Mouse (Mus musculus) bone marrow macrophage, adult 2 months (primary cell): Measurements from ENCODE around the gene Pomgnt2. TPM values are rescaled to one million over a fixed set of nuclear protein-coding genes. Genes with fewer than 3 reads are reported as not detected.

Source experiments
- H3K27ac ChIP-seq: 2 replicates; pipeline ENCODE4 v1.5.1; 2012; ENCODE audit warnings: low read depth, low read length; ENCODE audit not compliant: insufficient read depth
- H3K4me1 ChIP-seq: 2 replicates; pipeline ENCODE4 v1.6.1; 2012; ENCODE audit warnings: low read length; ENCODE audit not compliant: control insufficient read depth, insufficient read depth
- H3K4me3 ChIP-seq: 2 replicates; pipeline ENCODE4 v1.5.1; 2012; ENCODE audit warnings: mild to moderate bottlenecking, low read length, moderate library complexity; ENCODE audit not compliant: insufficient read depth
- CTCF ChIP-seq: IDR thresholded peaks from 2 replicates; pipeline ENCODE4 v1.5.1; 2012; ENCODE audit warnings: low read depth, mild to moderate bottlenecking, low read length, moderate library complexity
- POLR2A ChIP-seq: IDR thresholded peaks from 2 replicates; pipeline ENCODE4 v1.6.1; 2012; ENCODE audit warnings: mild to moderate bottlenecking, low read depth, low read length, borderline replicate concordance
- polyA plus RNA-seq: library from polyadenylated mRNA; stranded (reverse); fragments of >200 nt; gene quantifications from 2 replicates; pipeline ENCODE4 v1.2.4, GENCODE M21; 2012; ENCODE audit not compliant: missing spikeins, insufficient read depth, insufficient read length

Pomgnt2 gene
- polyA plus RNA-seq, 1 experiment = 1.8 TPM

DNA sequence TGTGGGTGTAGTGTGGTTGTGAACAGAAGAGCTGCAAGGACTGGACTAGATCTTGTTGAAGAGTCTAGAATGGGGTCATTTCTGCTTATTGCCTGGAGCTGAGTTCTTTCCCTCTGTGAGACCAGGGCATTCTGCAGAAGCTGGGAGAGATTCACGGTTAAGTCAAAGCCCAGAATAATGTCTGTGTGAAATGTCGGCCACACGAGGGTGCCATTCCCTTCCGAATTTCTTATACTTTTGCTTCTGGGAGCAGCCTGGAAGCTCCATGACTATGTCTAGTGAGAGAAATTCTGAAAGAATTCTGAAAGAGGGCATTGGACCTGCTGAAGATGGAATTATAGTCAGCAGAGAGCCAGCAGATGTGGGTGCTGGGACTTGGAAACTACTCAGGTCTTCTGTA lies 49.1 kb downstream of the Pomgnt2 start:
- no peak overlapping the region for H3K4me3 ChIP-seq
- H3K27ac ChIP-seq = no peak overlapping the region
- TF ChIP-seq POLR2A (no peak), CTCF (no peak)
- no peaks in the 10 kb centered on the region for H3K4me1 ChIP-seq

DNA sequence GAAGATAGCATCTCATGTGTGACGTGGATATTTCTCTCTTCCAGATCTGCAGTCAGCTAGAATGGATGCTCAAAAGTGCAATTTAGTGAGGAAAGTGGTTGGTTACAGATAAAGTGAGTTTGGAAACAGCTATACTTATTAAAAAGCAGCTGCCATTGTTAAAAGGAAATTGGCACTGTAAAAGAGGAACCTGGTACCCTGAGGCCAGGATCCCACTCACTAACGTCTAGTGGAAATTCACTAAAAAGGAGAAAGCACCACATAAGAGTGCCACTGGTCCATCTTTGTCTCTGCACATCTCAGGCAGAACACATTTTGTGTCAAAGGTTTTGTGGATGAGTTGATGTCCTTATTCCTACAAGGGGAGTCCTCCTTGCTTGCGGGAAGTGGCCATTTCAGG lies 53.3 kb downstream of the Pomgnt2 start:
- Histone ChIP-seq H3K27ac (no peak overlapping the region), H3K4me1 (no peaks in the 10 kb centered on the region), H3K4me3 (no peak overlapping the region)
- TF ChIP-seq CTCF (no peak), POLR2A (no peak)

DNA sequence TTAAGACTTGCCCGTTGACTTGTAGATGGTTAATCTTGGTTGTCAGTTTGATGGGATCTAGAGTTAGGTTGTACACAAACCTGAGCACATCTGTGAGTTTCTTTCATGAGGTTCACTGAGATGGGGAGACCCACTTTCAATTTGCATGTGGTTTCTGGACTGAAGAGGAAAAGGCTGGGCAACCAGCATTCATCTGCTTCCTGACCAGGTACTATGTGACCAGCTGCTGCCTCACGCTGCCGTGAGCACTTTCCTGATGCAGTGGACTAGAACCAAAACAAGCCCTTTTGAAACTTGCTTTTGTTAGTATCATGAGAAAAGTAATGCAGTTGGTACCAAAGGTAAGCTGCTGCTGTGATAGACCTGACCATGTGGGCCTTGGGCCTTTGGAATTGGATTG lies 53.9 kb downstream of the Pomgnt2 start:
- Histone ChIP-seq H3K4me1 (no peaks in the 10 kb centered on the region), H3K27ac (no peak overlapping the region), H3K4me3 (no peak overlapping the region)
- TF ChIP-seq POLR2A (no peak), CTCF (no peak)

DNA sequence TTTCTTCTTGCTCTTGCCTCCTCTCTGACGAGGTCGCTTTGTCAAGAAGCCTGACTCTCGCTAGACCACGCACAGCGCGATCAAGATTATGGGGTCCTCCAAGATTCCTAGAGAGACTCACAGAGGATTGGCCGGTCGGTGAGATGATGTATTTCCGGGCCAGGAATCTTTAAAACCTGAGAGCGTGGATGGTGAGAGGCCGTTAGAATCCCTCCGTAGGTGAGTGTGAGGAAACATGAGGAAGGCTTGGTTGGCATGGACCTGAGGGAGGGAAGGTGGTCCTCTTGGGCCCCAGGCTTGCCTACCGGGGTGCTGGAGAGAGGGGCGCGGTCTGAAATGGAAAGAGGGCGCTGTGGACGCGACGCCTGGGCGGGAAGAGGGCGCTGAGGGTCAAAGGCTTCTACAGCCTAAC lies 59.0 kb downstream of the Pomgnt2 start:
- no peak overlapping the region for H3K27ac ChIP-seq
- no peak for TF ChIP-seq POLR2A
- no peak for TF ChIP-seq CTCF
- H3K4me3 ChIP-seq = no peak overlapping the region
- H3K4me1 ChIP-seq = no peaks in the 10 kb centered on the region

DNA sequence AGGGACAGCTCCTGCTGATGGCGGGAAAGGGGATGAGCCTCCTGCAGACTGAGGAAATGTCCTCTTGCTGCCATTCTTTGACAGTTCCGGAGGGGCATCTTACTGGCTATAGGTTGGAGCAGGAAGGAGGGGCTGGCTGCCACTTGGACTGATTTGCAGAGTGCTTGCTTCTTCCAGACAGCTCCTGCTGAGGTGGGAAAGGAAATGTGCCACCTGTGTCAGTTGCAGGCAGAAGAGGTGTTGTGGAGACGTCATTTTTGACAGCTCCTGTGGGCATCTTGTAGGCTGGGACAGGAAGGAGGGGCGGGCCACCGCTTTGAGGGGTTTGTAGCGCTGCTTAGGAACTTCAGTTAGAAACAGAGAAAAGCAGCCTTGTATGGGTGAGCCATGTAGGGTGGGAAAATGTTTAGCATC lies 59.5 kb downstream of the Pomgnt2 start:
- Histone ChIP-seq H3K4me1 (no peaks in the 10 kb centered on the region), H3K4me3 (no peak overlapping the region), H3K27ac (no peak overlapping the region)
- TF ChIP-seq CTCF (no peak), POLR2A (no peak)

DNA sequence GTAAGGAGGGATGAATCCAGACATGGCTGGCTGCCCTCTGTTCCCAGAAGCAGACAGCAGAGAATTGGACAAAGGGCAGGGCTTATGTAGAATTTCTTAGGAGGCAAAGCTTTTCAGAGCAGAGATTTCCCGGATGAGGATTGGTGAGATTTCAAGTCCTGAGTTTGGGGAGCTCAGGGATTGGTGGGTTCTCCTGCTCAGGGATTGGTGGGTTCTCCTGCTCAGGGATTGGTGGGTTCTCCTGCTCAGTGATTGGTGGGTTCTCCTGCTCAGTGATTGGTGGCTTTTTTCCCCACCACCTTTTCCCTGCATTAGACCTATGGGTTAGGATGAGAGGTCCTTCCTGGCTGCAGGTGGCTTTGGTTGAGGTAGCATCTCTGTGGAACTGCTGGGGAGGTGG lies 60.0 kb downstream of the Pomgnt2 start:
- H3K27ac ChIP-seq = no peak overlapping the region
- H3K4me1 ChIP-seq = no peaks in the 10 kb centered on the region
- TF ChIP-seq POLR2A = no peak
- TF ChIP-seq CTCF = no peak
- H3K4me3 ChIP-seq = no peak overlapping the region

DNA sequence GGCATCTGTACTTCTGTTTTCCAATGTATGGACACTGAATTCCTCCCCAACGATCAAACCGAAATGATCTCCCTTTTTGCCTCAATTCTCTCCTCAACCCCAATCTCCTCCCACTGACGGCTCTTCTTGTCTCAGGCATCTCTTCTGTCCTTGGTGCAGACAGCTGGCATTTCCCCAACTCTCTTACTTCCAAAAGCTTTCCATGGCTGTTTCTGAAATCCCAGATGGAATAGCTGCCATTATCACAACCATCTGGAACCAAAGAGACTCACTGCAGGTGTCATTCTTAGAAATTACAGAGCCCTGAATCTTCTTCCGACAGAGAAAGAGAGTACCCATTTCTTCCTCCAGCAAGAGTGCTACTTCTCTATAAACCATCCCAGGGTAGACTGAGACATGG lies 62.1 kb downstream of the Pomgnt2 start:
- Histone ChIP-seq H3K27ac (no peak overlapping the region), H3K4me1 (no peaks in the 10 kb centered on the region)
- no peak for TF ChIP-seq POLR2A
- no peak for TF ChIP-seq CTCF

More for the DNA sequence above, 62.1 kb downstream of the Pomgnt2 start:
- H3K4me3 ChIP-seq = no peak overlapping the region

Other genes starting within 250 kb of the Pomgnt2 start
- 0.38 and 0.39 TPM in 2 replicates for gene Zfp651, start 237.8 kb downstream of the Pomgnt2 start, polyA plus RNA-seq
- gene Klhl40, start 219.5 kb downstream of the Pomgnt2 start, polyA plus RNA-seq = not detected in 2 replicates
- gene Hhatl, start 204.6 kb downstream of the Pomgnt2 start, polyA plus RNA-seq = not detected in 2 replicates
- gene Ccdc13, start 157.6 kb downstream of the Pomgnt2 start, polyA plus RNA-seq = not detected in 2 replicates
- 45.9 and 52.3 TPM in 2 replicates for gene Higd1a, start 138.7 kb downstream of the Pomgnt2 start, polyA plus RNA-seq
- gene Ackr2, start 98.8 kb downstream of the Pomgnt2 start, polyA plus RNA-seq = not detected in 2 replicates
- not detected in 2 replicates for gene Cyp8b1, start 80.8 kb downstream of the Pomgnt2 start, polyA plus RNA-seq
- not detected in 2 replicates for gene Fam198a, start 46.1 kb downstream of the Pomgnt2 start, polyA plus RNA-seq
- gene Snrk, start 120.2 kb upstream of the Pomgnt2 start, polyA plus RNA-seq = 22.6 and 26.1 TPM in 2 replicates